Mouse (Mus musculus): ENCODE data around the gene Ciao1.
A peak's percentile ranks its signal among the peaks of the same experiment; 100 is the strongest.

DNA sequence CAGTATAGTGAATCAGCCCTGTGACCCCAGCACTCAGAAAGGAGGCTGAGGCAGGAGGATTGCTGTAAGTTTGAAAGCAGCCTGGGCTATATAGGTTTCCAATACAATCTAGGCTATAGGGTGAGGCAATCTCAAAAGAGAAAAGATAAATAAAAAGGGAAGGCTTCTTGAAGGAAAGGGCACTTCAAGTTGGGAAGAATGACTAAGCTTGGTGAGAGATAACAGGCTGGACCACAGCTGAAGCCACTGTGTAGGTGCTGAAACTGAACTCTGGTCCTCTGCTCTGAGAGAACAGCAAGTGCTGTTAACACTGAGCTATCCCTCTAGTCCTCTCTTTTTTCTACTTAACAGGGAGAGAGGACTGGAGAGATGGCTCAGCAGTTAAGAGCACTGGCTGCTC is 14.9 kb upstream of the Ciao1 start:
- TF ChIP-seq POLR2AphosphoS2 (IDR thresholded peaks at IDR 0.05; ENCODE audit: insufficient read length, low read depth) (peak; percentile 33), POLR2A (IDR thresholded peaks at IDR 0.05; ENCODE audit: insufficient read length, low read depth) (no peak), MYOG (IDR thresholded peaks at IDR 0.05; ENCODE audit: control insufficient read depth in 1 of 3, insufficient read depth in 1 of 3, insufficient read length in 2 of 3, low read depth in 2 of 3) (no peak), E2F4 (IDR thresholded peaks at IDR 0.05; ENCODE audit: insufficient read depth) (no peak), MAX (IDR thresholded peaks at IDR 0.05; ENCODE audit: low read depth) (no peak), MYOD1 (IDR thresholded peaks at IDR 0.05; ENCODE audit: control insufficient read depth in 1 of 3, insufficient read length in 2 of 3, low read depth in 2 of 3) (no peak), TCF12 (IDR thresholded peaks at IDR 0.05; ENCODE audit: insufficient read depth, poor library complexity, severe bottlenecking) (no peak), USF1 (IDR thresholded peaks at IDR 0.05; ENCODE audit: low read depth) (no peak)
